Mouse (Mus musculus) bone marrow, adult 2 months (tissue): ENCODE measurements around the gene Phxr2.

Source experiments
- CTCF ChIP-seq: fragments of 200-500 bp; IDR thresholded peaks from 2 replicates; pipeline ENCODE4 v1.5.1; 2011; ENCODE audit warnings: low read length, control low read depth; ENCODE audit not compliant: control insufficient read depth, insufficient read depth
- POLR2A ChIP-seq: fragments of 200-500 bp; IDR thresholded peaks from 2 replicates; pipeline ENCODE4 v1.6.1; 2011; ENCODE audit warnings: low read depth, mild to moderate bottlenecking, control low read depth, low read length, borderline replicate concordance; ENCODE audit not compliant: control insufficient read depth

DNA sequence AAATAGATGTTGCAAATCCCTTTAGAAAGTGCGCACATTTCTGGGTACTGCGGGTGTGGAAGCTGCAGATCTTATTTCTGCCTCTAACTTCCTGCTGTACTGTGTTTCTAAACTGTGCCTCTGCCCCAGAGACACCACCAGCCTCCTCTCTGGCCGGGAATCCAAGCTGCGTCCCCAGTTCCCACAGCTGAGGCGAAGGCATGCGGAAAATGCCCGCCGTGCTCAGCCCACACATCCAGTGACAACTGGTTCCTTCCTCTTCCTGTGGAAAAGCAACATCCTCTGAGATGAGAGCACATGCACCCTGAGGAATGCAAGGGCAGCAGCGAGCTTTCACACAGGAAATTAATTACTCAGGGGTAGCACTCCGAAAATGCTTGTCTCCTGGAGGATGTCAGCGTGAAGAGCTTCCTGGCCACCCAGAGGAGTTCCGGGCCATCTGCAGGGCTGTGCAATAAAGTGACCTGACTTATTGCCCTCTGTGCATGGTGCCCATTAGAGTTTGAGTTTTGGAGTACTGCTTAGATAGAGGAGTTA lies 45.9 kb upstream of the Phxr2 start:
- no peak for TF ChIP-seq POLR2A
- no peak for TF ChIP-seq CTCF
